Mouse (Mus musculus) induced T-regulatory cell, adult 2 months (primary cell): ENCODE results near the gene Ppm1h.

Experiments
- DNase-seq: peaks from one replicate; pipeline ENCODE4 v3.0.0-alpha.2; 2012; ENCODE audit warnings: low read depth

The Ppm1h gene

DNA sequence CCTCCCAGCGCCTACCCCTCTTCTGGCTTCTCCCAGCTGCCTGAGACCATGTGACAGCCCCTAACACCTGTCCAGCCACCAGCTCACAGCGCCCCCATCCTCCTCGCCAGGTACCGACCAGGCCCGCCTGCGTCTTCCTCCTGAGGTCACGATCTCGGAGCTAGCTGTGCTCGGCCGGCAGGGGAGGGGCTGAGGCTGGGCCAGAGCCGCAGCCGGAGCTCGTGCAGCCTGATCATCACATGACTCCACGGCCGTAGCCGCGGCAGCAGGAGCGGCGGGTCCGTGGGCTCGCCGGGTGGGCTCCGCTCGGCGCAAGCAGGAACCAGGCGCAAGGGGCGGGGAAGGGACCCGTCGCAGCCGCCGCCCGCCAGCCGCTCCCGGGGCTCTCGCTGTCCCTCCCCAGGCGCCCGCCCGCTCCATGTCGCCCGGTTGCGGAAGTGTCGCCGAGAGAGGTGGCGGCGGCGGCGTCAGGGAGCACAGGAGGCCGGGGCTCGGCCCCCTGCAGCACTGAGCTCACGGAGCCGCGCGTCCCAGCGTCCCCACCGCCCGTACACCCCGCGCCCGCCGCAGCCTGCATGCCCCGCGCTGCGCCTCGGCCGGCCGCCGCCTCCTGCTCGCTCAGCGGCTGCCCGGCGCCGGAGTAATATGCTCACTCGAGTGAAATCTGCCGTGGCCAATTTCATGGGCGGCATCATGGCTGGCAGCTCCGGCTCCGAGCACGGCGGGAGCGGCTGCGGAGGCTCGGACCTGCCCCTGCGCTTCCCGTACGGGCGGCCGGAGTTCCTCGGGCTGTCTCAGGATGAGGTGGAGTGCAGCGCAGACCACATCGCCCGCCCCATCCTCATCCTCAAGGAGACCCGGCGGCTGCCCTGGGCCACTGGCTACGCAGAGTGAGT is at the start of gene Ppm1h:
Gene Ppm1h (plus strand): TSS at position 222 of the 896 bp plus-strand sequence.
- peak; percentile 85 for DNase-seq

GRCm38 (mm10) chr10:122629003-122629402 is 49.6 kb upstream of the Ppm1h start:
- DNase-seq, result peak; percentile 23

GRCm38 (mm10) chr10:122639879-122640278 is 38.7 kb upstream of the Ppm1h start:
- DNase-seq, result no peak

- DNase-seq, result no peak
Observed at GRCm38 (mm10) chr10:122641263-122641795, 37.2 kb upstream of the Ppm1h start.

- DNase-seq, result no peak
Observed at GRCm38 (mm10) chr10:122642125-122642524, 36.4 kb upstream of the Ppm1h start.

- DNase-seq, result peak; percentile 54
Observed at GRCm38 (mm10) chr10:122651932-122652331, 26.6 kb upstream of the Ppm1h start.

DNA sequence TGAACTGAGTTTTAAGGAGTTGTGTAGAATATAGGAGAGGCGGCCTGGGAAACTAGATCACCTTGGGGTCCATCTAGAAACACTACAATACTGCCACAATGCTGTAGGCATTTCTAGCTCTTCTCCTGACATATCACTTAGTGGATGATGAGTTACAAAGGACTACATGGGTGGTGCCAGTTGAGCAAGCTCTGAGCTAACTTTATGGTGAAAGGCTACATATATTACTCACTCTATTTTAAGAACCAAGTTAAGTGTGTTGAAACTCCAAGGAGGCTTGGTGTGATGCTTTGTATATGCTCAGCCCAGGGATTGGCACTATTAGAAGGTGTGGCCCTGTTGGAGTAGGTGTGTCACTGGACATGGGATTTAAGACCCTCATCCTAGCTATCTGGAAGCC is 26.0 kb upstream of the Ppm1h start:
- DNase-seq, result peak; percentile 18

- DNase-seq, result no peak
Observed at GRCm38 (mm10) chr10:122665652-122666051, 12.9 kb upstream of the Ppm1h start.

DNA sequence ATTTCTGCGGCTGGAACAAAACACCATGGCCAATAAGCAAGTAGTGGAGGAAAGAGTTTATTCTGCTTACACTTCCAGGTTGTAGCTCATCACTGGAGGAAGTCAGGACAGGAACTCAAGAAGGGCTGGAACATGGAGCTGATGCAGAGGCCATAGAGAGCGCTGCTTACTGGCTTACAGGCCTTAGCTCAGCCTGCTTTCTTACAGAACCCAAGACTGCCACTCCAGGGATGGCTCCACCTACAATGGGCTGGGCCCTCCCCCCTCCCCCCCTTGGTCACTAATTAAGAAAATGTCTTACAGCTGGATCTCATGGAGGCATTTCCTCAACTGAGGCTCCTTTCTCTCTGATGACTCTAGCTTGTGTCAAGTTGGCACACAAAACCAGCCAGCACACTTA is 7.3 kb upstream of the Ppm1h start:
- DNase-seq, result no peak

DNA sequence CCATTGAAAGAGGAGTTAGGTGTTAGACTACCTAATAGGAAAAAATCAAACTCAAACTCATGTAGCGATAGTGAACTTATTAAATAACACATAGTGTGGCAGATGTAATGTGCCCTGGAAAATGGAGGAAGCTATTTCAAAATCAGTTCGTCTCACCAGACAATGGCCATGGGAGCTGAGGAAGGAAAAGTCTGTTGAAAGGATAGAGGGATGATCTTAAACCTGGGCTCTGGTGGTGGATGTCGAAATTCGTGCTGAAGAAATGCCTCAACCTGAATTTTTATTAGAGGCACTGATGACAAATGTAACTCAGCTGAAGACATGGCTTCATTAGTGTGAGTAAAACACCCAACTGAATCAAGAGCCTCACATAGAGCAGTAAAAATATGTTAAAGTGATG is 6.5 kb upstream of the Ppm1h start:
- no peak for DNase-seq

GRCm38 (mm10) chr10:122679437-122680045 is 979 bp downstream of the Ppm1h start:
- peak; percentile 70 for DNase-seq

DNA sequence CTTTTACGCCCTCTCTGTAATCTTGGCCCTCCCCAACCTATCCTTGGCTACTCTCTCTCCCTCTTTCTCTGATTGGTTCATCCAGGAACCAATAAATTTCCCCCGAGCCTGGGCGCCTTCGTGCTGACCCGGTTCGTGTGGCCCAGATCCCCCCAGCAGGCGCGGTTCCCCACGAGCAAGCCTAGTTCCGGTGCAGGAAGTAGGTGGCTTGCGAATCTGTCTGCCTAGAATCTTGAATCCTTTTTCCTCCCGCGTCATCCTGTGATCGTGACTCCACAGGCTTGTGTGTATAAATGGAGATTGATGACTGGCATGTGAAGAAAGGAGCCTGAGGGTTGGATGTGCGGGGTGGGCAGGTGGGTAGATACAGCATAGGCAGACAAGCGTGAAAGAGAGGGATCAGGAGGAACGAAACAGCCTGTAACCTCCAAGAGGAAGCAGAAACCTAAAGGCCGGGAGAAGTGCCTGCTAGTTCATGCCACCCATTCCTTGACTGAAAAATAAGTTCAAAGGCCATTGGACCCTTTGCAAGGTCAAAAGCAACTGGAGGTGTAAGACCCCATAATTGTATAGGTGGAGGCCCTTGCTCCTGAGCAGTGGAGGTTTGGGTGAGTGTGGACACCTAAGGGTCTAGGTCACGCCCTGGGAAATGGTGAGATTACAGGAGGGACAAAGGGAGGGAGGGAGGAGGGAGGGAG is 2.0 kb downstream of the Ppm1h start:
- DNase-seq, result peak; percentile 76

GRCm38 (mm10) chr10:122681085-122681408 is 2.5 kb downstream of the Ppm1h start:
- DNase-seq, result no peak

DNA sequence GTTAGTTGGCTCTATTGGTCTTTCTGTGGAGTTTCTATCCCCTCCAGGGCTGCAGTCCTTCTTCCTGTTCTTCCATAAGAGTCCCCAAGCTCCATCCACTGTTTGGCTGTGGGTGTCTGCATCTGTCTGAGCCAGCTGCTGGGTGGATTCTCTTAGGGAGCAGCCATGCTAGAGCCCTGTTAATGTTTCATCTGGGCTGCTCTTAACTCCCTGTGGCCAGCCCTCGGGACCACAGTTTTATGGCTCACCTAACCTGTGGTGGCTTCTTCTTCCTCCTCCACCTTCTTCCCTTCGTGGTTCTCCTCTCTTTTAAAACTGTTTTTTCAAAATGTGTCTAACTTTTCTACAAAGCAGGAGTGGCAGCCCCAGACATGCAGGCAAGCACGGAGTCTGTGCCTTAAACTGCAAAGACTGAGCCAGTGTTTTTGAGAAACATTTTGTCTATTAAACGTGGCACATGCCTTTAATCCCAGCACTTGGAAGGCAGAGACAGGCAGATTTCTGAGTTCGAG is 5.3 kb downstream of the Ppm1h start:
- DNase-seq, result no peak

GRCm38 (mm10) chr10:122685297-122685696 is 6.7 kb downstream of the Ppm1h start:
- no peak for DNase-seq

DNA sequence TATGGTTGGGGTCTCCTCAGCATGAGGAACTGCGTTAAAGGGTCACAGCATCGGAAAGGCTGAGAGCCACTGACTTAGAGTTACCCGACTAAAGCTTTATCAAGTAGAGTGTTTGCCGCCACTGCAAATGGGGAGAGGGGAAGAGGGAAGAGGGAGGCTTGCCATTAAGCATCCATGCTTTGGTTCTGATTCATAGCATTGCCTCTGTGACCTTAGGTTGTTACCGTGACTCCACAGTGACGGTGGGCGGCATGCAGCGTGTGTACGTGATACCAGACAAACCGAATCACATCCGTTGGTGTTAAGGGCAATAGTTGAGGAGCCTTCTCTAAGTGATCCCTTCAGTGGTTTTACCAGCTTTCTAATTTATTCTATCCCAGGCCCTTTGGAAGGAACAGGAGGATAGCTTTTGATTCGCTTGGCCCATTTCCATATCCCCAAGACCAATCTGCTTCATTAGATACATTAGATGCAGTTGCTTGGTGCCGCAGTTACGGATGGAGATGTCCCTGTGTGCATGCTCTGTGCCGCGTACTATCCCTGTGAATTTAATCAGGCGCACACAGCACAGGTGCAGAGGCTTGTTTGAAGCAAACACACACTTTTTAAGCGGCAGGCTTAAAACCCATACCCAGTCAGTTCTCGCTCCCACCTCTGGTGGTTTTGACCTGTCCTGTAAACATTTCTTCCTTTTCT is 7.4 kb downstream of the Ppm1h start:
- no peak for DNase-seq

DNA sequence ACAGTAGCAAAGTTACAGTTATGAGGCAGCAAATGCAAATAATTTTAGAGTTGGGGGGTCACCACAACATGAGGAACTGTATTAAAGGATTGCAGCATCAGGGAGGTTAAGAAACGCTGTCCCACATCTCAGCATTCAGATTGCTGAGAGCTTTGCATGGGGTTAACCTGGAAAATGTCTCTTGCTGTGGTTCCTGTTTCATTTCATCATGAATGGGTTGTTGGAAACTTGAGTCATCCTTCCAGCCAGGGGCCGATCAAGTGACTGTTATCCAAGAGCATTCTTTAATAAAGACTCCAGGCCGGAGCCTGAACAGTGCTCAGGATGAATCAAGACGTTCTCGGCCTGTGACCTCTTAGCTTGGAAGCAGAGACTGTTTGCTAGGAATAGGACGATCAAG is 12.1 kb downstream of the Ppm1h start:
- no peak for DNase-seq

DNA sequence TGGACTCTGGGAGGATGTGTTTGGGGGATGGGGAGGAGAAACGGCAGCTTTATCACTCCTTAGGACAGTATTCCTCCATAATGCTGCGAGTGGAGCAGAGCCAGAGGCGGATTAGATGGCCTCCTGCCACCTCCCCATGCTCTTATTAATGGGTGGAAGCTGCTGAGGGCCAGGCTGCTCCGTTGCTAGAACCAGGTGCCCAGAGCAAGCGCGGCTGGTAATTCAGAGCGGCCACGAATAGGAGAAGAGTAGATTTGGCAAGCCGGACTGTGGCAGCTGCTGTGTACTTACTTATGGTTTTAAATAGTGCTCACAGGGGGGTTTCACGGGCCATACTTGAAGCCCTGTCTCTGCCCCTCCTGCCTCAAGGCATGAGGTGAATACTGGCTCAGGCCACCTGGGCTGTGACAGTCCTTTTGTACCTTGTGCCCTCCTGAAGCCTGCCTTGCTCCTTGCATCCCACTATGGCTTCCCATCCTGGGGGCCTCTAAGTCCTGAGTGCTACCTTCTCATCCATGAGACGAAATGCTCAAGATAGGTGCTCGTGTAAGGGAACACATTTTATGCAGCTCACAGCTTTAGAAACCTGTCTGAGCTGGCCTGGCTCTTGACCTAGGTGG is 14.7 kb downstream of the Ppm1h start:
- DNase-seq, result no peak

DNA sequence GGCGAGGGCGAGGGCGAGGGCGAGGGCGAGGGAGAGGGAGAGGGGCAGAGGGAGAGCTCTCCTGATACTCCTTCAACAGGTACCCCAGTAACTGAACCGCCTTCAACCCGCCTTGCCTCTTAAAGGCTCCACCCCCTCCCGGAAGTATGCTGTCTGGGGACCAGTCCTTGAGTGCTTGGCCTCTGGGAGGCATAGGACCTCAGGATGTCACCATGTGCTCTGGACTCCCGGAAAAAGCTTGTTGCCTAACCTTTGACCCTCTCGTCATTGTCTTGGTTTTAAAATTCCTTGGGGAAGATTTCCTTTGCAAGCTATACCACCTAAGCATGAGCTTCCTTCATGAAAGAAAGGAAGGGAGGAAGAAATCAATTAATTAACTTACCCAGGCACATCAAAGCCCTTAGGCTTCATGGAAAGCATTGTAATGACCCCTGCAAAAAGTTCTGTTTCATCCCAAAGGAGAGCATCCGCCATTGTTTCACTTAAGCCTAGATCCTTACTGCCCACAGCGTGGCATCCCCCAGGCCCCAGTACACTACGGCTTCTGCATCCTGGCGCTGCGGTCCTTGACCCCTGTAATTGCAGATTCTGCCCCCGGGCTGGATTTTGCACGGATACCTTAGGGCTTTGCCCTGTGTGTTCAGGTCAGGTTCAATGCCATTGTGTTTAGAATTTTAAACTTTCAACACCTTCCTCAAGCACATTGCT is 15.5 kb downstream of the Ppm1h start:
- no peak for DNase-seq

DNA sequence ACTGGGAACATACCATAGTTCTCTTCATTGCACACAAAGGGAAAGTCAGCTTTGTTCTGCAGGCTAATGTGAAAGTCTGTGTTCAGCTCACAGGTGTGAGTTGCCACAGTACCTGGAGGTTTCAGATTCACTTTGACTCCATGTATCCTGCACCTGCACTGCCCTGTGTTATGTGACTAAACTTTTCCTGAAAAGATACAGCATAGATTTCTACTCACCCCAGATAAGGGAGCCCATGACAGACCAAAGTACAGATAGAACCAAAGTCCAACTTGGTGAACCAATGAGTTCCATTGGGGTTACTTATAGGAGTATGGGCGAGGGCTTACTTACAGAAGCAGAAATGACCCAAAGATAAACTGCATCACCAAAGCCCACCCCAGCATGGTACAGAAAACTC is 17.8 kb downstream of the Ppm1h start:
- no peak for DNase-seq

- no peak for DNase-seq
Observed at GRCm38 (mm10) chr10:122698347-122698746, 19.8 kb downstream of the Ppm1h start.
